Mouse (Mus musculus) gastrocnemius, postnatal 14 days (tissue): ENCODE measurements around the gene Pbrm1. TPM values are rescaled to one million over a fixed set of nuclear protein-coding genes. Genes with fewer than 3 reads are reported as not detected.
A peak's percentile ranks its signal among the peaks of the same experiment; 100 is the strongest.

ENCODE experiments used
- DNase-seq: peaks from one replicate; pipeline ENCODE4 v3.0.0; 2021; ENCODE audit warnings: mixed read lengths
- intact Hi-C: fragments of 180-260 bp; cut with DNase I; formaldehyde crosslinking; loops from one replicate; pipeline ENCODE4 v1.15.1; 2025; ENCODE audit warnings: low total_unique reads
- long read RNA-seq, 2 experiments: library from polyadenylated mRNA; stranded (forward); transcript quantifications; one replicate each; pipeline ENCODE4 v2.0.0; 2021
- total RNA-seq, 2 experiments: library from RNA; stranded (reverse); gene quantifications; 2 replicates each; pipeline ENCODE4 v1.2.3; 2021

The Pbrm1 gene
- total RNA-seq: 10 to 100 TPM; 49.4 to 51.6 TPM
- long read RNA-seq, experiment 1, partial matches to known transcripts: 6 of 14 reads
- long read RNA-seq, experiment 1, other reads (novel, unspliced or antisense): 8 of 14 reads
- long read RNA-seq, experiment 2, partial matches to known transcripts: 5 of 7 reads
- long read RNA-seq, experiment 2, other reads (novel, unspliced or antisense): 2 of 7 reads

- intact Hi-C loops: no loop called here
- DNase-seq: peak; percentile 97
These were observed at the start of gene Pbrm1, which contains the start of gene Gnl3 for GRCm38 (mm10) chr14:31018860-31019291. Gene Pbrm1 (plus strand): TSS chr14:31019138. Gene Gnl3 (minus strand): TSS chr14:31019152.

- intact Hi-C loops: no loop called here
- DNase-seq: no peak
These were observed 44.7 kb upstream of the Pbrm1 start for GRCm38 (mm10) chr14:30974204-30974603.

GRCm38 (mm10) chr14:30976222-30976621 lies 42.7 kb upstream of the Pbrm1 start:
- intact Hi-C loops: no loop called here

GRCm38 (mm10) chr14:30996417-30996816 lies 22.5 kb upstream of the Pbrm1 start:
- no peak for DNase-seq
- intact Hi-C loops: no loop called here

More at GRCm38 (mm10) chr14:30976222-30976621, 42.7 kb upstream of the Pbrm1 start:
- no peak for DNase-seq

DNA sequence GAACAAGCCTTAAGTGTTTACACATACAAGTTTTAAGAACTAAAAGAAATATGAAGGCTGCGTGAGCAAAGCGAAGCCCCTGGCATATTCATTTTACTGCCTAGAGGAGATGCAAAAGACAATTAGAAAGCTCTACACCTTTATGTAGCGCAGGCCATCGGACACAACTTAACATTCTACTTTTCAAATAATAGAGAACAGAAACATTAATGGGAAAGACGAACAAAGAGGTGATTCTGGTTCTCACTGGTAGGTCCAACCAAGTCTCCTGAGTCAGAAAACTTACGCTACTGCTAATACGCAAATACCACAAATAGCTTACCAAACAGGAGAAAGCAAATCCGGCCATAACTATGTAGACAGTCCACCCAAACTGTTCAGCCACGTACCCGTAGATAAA lies 18.6 kb upstream of the Pbrm1 start:
- intact Hi-C loops: no loop called here

DNA sequence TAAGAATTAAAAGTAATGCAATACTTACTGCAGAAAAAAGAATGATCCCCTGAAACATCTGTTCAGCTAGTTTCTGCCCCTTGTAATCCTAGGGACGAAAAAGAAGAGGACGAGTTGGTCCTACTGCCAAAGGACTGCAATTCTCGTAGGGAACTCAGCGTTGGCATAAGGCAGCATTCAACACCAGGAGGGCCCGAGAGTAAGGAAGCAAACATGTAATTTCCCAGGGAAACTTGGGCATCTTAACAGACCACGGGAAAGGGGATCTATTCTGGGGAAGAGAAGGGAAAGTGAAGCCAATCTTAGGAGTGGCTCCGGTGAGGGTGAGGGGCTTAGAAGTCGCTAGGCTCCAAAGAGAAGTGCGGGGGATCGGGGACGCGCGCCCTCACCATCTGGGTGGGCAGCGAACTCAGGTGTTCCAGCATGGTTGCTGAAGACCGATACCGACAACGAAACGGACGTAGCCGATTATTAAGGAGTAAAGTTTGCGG lies 18.1 kb upstream of the Pbrm1 start:
- DNase-seq: no peak
- intact Hi-C loops: no loop called here

More for the DNA sequence above, 18.6 kb upstream of the Pbrm1 start:
- DNase-seq: no peak

- intact Hi-C loops: no loop called here
- peak; percentile 89 for DNase-seq
These were observed 17.4 kb upstream of the Pbrm1 start, which contains the start of the genes Glt8d1 and Spcs1 for GRCm38 (mm10) chr14:31001307-31002205. Gene Glt8d1 (plus strand): TSS chr14:31001400. Gene Spcs1 (minus strand): TSS chr14:31001672.

GRCm38 (mm10) chr14:31004527-31004926 lies 14.4 kb upstream of the Pbrm1 start:
- intact Hi-C loops: no loop called here
- no peak for DNase-seq

DNA sequence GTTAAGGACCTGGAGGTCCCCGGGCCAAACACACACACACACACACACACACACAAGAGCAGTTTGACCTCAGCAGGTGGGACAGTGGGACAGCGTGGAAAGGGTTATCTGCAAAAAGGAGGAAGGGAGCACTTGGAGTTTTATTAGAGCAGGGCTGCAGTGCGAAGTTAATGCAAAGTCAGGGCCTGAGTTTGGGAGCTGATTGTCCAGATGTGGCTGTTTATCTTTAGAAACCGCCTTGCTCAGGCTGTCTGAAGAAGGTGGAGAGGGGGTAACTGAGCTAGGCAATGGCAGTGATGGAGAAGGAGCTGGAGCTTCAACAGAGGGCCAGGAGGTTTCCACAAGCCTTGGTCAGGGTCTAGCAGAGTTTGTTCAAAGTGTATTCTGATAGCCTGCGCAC lies 12.2 kb upstream of the Pbrm1 start:
- no peak for DNase-seq
- intact Hi-C loops: no loop called here

- intact Hi-C loops: no loop called here
- no peak for DNase-seq
These were observed 7.3 kb upstream of the Pbrm1 start for GRCm38 (mm10) chr14:31011588-31011987.

DNA sequence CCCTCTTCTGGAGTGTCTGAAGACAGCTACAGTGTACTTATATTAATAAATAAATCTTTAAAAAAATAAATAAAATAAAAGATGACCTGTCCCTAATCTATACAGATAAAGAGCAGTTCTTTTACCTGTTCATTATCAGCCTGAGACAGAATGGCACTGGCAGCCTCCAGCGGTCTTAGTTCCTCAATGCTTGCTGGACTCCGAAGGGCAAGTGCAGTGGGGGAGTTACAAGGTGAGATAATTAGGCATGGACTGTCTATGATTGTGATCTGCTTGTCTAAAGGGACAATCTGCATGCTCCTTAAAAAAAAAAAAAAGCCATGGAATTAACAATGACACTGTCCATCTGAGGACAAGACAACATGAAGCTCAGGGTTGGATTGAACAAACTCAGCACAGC lies 5.0 kb upstream of the Pbrm1 start:
- intact Hi-C loops: no loop called here

GRCm38 (mm10) chr14:31016063-31016462 lies 2.9 kb upstream of the Pbrm1 start:
- DNase-seq: no peak
- intact Hi-C loops: no loop called here

More for the DNA sequence above, 5.0 kb upstream of the Pbrm1 start:
- DNase-seq: no peak

DNA sequence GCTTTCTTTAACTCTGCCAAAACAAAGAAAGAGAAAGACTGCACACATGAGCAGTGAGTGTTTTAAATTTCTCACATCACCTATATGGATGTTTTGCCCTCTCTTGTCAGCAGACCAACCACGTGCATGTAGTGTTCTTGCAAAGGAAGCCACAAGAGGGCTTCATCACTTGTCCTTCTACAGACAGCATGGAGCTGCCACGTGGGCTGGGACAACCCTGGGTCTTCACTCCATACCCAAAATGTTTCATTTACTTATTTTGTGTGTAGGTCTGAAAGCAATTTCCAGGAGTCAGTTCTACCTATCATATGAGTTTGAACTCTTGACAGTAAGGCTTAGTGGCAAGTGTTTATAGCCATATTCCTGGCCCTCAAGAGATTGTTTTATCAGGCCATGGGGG lies 1.1 kb upstream of the Pbrm1 start:
- intact Hi-C loops: no loop called here
- no peak for DNase-seq

- DNase-seq: peak; percentile 82
- intact Hi-C loops: no loop called here
These were observed 630 bp downstream of the Pbrm1 start for GRCm38 (mm10) chr14:31019331-31020205.

- intact Hi-C loops: no loop called here
- no peak for DNase-seq
These were observed 3.6 kb downstream of the Pbrm1 start for GRCm38 (mm10) chr14:31022579-31022978.

GRCm38 (mm10) chr14:31025785-31026184 lies 6.8 kb downstream of the Pbrm1 start:
- intact Hi-C loops: no loop called here
- DNase-seq: no peak

GRCm38 (mm10) chr14:31045296-31045695 lies 26.4 kb downstream of the Pbrm1 start:
- intact Hi-C loops: no loop called here
- DNase-seq: no peak

DNA sequence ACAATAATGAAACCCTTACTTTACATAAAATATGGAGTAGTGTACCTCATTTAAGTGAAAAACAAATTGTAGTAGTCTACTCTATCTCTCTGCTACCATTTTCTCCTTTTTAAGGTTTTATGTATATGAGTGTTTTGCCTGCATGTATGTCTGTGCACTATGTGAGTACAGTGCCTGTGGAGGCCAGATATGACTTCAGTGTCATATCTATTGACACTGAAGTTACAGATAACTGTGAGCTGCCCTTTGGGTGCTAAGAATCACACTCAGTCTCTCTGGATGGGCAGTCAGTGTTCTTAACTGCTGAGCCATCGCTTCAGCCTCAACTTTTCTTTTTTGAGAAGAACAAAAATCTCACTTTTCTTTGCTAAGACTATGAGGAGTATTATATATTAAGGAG lies 26.9 kb downstream of the Pbrm1 start:
- intact Hi-C loops: no loop called here
- DNase-seq: no peak

DNA sequence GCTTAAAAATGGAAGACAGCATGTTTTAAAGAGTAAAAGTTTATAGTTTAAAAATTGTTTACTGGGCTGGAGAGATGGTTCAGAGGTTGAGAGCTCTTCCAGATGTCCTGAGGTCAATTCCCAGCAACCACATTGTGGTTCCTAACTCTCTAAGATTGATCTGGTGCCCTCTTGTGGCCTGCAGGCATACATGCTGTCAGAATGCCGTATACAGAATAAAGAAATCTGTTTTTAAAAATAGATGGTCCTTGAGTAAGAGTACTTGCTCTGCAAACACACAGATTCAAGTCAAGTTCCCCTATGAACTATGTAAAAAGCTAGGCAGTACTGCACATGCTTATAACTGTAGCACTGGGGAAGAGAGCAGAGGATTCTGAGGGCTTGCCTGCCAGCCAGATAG lies 43.3 kb downstream of the Pbrm1 start:
- intact Hi-C loops: no loop called here
- peak; percentile 4 for DNase-seq
